Mouse (Mus musculus) adrenal gland, postnatal 25 days (tissue): Measurements from ENCODE around the gene Lcat. TPM values are rescaled to one million over a fixed set of nuclear protein-coding genes. Genes with fewer than 3 reads are reported as not detected.

Source experiments
- microRNA-seq, 2 experiments: library from miRNA; unstranded; fragments of <30 nt; microRNA quantifications; one replicate each; pipeline ENCODE4 v1.2.0; 2021
- total RNA-seq: library from RNA; stranded (reverse); gene quantifications from 2 replicates; pipeline ENCODE4 v1.2.3, GENCODE M21; 2021

The Lcat gene
- total RNA-seq, 1 experiment from 2014 or later, result 1.9 TPM

Small RNA genes within 50 kb of the gene (microRNA-seq; reads per million reads assigned to microRNA genes)
- gene Mir7074, result 0.34 to 0.36 reads per million in 2 experiments

Other genes with a start within 250 kb of the Lcat start
- gene Acd, start 242.3 kb downstream of the Lcat start, total RNA-seq, result 20.9 and 26.3 TPM in 2 replicates
- gene Pard6a, start 242.2 kb downstream of the Lcat start, total RNA-seq, result 10.1 and 10.4 TPM in 2 replicates
- not detected in 2 replicates for gene 4933405L10Rik, start 235.7 kb downstream of the Lcat start, total RNA-seq
- gene Enkd1, start 235.2 kb downstream of the Lcat start, total RNA-seq, result 4.0 and 7.7 TPM in 2 replicates
- 9.3 and 9.6 TPM in 2 replicates for gene Gfod2, start 184.7 kb downstream of the Lcat start, total RNA-seq
- 25.4 and 29.5 TPM in 2 replicates for gene Ranbp10, start 116.0 kb downstream of the Lcat start, total RNA-seq
- gene Tsnaxip1, start 115.7 kb downstream of the Lcat start, total RNA-seq, result not detected in 2 replicates
- 7.5 and 9.2 TPM in 2 replicates for gene Cenpt, start 90.1 kb downstream of the Lcat start, total RNA-seq
- gene Thap11, start 88.2 kb downstream of the Lcat start, total RNA-seq, result 38.0 and 40.1 TPM in 2 replicates
- 36.3 and 56.0 TPM in 2 replicates for gene Nutf2, start 82.8 kb downstream of the Lcat start, total RNA-seq
- 33.5 and 38.6 TPM in 2 replicates for gene Edc4, start 62.5 kb downstream of the Lcat start, total RNA-seq
- gene Nrn1l, start 49.8 kb downstream of the Lcat start, total RNA-seq, result 1.9 TPM in 1 of 2 replicates, not detected in the other
- 32.3 and 38.1 TPM in 2 replicates for gene Pskh1, start 42.9 kb downstream of the Lcat start, total RNA-seq
- 0.91 TPM in 1 of 2 replicates, not detected in the other for gene Ctrl, start 9.5 kb downstream of the Lcat start, total RNA-seq
- gene Psmb10, start 4.9 kb downstream of the Lcat start, total RNA-seq, result 70.6 and 74.9 TPM in 2 replicates
- gene Slc12a4, start 22.7 kb upstream of the Lcat start, total RNA-seq, result 40.6 and 43.5 TPM in 2 replicates
- not detected in 2 replicates for gene Dpep3, start 36.0 kb upstream of the Lcat start, total RNA-seq
- gene Dus2, start 48.0 kb upstream of the Lcat start, total RNA-seq, result 12.5 and 16.8 TPM in 2 replicates
- gene Dpep2nb, start 62.6 kb upstream of the Lcat start, total RNA-seq, result not detected in 2 replicates
- gene Ddx28, start 68.5 kb upstream of the Lcat start, total RNA-seq, result 14.7 and 17.9 TPM in 2 replicates
- gene Nfatc3, start 115.5 kb upstream of the Lcat start, total RNA-seq, result 54.9 TPM in 2 replicates
- gene Esrp2, start 193.6 kb upstream of the Lcat start, total RNA-seq, result 2.0 and 3.9 TPM in 2 replicates
- 27.6 and 27.7 TPM in 2 replicates for gene Pla2g15, start 207.0 kb upstream of the Lcat start, total RNA-seq
- gene Slc7a6, start 225.5 kb upstream of the Lcat start, total RNA-seq, result 25.6 and 29.0 TPM in 2 replicates